Mouse (Mus musculus) liver, embryonic 16.5 days (tissue): ENCODE measurements around the gene Smim10l2a. TPM values are rescaled to one million over a fixed set of nuclear protein-coding genes. Genes with fewer than 3 reads are reported as not detected.

Experiments
- ATAC-seq: fragments of 200-750 bp; cut with Nextera tagmentation; 2 replicates; pipeline ENCODE4 v1.8.0; 2017; ENCODE audit warnings: low read depth, mild to moderate bottlenecking, moderate number of reproducible peaks, moderate library complexity
- H3K27ac ChIP-seq: fragments of 300-500 bp; sonication (generic); 2 replicates; pipeline ENCODE4 v1.5.1; 2014; ENCODE audit warnings: mild to moderate bottlenecking, low read length
- H3K27me3 ChIP-seq: fragments of 300-500 bp; sonication (generic); 2 replicates; pipeline ENCODE4 v1.6.1; 2014; ENCODE audit warnings: low read depth, low read length, mixed read lengths; ENCODE audit not compliant: control insufficient read depth, insufficient read depth
- H3K36me3 ChIP-seq: fragments of 300-500 bp; sonication (generic); 2 replicates; pipeline ENCODE4 v1.6.1; 2014; ENCODE audit warnings: mild to moderate bottlenecking; ENCODE audit not compliant: control insufficient read depth, insufficient read depth
- H3K4me1 ChIP-seq: fragments of 300-500 bp; sonication (generic); 2 replicates; pipeline ENCODE4 v1.6.1; 2014; ENCODE audit warnings: low read depth, low read length, mixed read lengths; ENCODE audit not compliant: control insufficient read depth
- H3K4me2 ChIP-seq: fragments of 300-500 bp; sonication (generic); 2 replicates; pipeline ENCODE4 v1.6.1; 2014; ENCODE audit warnings: low read depth, low read length, mixed read lengths
- H3K4me3 ChIP-seq: fragments of 300-500 bp; sonication (generic); 2 replicates; pipeline ENCODE4 v1.5.1; 2014; ENCODE audit warnings: low read depth, mild to moderate bottlenecking, low read length
- H3K9ac ChIP-seq: fragments of 300-500 bp; sonication (generic); 2 replicates; pipeline ENCODE4 v1.6.1; 2014; ENCODE audit warnings: low read depth, low read length
- H3K9me3 ChIP-seq: fragments of 300-500 bp; sonication (generic); replicated peaks from 2 replicates; pipeline ENCODE4 v1.6.1; 2016; ENCODE audit warnings: low read length; ENCODE audit not compliant: control insufficient read depth
- WGBS: fragments of 180-500 bp; shearing (Covaris S2); extraction: QIAGEN DNeasy Blood & Tissue Kit; methylation state at CpG from one replicate; pipeline ENCODE4 v1.1.7; 2014; ENCODE audit not compliant: insufficient replicate concordance; 5-methylcytosine and 5-hydroxymethylcytosine counted together
- polyA plus RNA-seq: library from polyadenylated mRNA; unstranded; fragments of >200 nt; fragmentation: Nextera tagmentation; extraction: Ambion mirVana; gene quantifications from 2 replicates; pipeline ENCODE4 v1.2.1, GENCODE M21; 2015

The Smim10l2a gene
- polyA plus RNA-seq, 1 experiment from 2014 or later, result 0.45 TPM

DNA sequence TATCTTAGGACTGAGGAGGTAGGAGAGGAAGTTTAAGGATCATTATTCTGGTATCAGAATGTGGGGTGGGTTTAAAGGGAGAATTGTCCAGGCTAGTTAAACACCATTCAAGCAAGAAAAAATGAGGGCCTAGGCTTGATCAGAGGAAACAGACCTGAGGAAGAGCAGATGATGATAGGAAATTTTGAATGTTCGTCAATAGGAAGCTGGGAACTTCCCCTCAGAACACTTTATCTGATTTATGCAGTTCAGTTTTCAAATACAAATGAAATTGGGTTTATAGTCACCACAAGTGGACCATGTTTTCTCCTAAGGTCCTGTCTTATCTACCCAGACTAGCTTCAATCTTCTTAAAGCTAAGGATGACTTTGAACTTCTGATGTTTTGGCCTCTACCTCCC is 31.1 kb downstream of the Smim10l2a start:
- Histone ChIP-seq H3K4me3 (no peak overlapping the region), H3K9ac (no peak overlapping the region), H3K4me2 (no peak overlapping the region), H3K9me3 (no peaks in the 10 kb centered on the region), H3K36me3 (no peaks in the 10 kb centered on the region), H3K4me1 (no peaks in the 10 kb centered on the region), H3K27me3 (no peaks in the 10 kb centered on the region), H3K27ac (no peak overlapping the region)
- 14% methylated on average over 1 of the region's 1 CpGs for WGBS
- ATAC-seq, result no peak

DNA sequence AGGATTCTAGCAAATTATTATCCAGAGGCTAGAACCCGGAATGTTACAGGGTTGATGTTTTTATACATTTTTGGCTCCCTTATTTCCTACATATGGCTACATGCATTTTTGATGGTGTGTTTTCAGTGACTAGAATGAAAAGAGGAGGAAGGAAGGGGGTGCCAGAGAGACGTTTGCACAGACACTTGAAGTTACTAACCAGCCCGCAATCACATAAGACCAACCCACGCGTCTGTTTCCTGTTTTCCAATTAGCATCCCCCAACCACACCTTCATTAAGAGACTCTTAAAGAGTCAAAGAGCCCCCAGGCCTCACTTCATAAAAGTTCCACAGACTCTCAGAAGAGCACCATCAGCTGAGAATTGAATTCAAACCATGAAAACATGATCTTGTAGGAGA is 31.7 kb downstream of the Smim10l2a start:
- H3K27me3 ChIP-seq, result no peaks in the 10 kb centered on the region
- 39% methylated on average over 5 of the region's 5 CpGs for WGBS
- no peaks in the 10 kb centered on the region for H3K9me3 ChIP-seq
- no peaks in the 10 kb centered on the region for H3K36me3 ChIP-seq
- H3K4me2 ChIP-seq, result no peak overlapping the region
- H3K27ac ChIP-seq, result no peak overlapping the region
- ATAC-seq, result no peak
- H3K4me1 ChIP-seq, result no peaks in the 10 kb centered on the region
- H3K9ac ChIP-seq, result no peak overlapping the region
- no peak overlapping the region for H3K4me3 ChIP-seq

DNA sequence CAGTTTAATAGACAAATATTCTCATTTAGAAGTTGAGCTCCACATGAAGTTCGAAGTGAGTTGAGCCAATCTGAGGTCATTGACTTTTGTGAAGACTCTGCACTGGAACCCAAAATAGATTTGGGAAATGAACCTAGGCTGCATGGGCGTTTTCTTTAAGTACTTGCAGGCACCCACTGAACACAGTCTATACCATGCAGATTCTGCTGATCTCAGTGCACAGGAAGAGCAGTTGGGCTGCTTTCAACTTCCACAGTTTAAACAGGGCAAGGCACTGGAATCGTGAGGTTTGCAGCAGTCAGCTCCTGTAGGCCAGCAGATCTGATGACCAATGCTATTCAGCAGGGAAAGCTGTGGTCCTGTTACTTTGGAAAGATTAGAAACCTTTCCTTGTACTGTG is 41.9 kb downstream of the Smim10l2a start:
- Histone ChIP-seq H3K4me1 (no peaks in the 10 kb centered on the region), H3K9me3 (no peaks in the 10 kb centered on the region), H3K36me3 (no peaks in the 10 kb centered on the region), H3K27me3 (no peaks in the 10 kb centered on the region), H3K9ac (no peak overlapping the region), H3K27ac (no peak overlapping the region), H3K4me2 (no peak overlapping the region), H3K4me3 (no peak overlapping the region)
- no peak for ATAC-seq
- WGBS, result 24% methylated on average over 3 of the region's 3 CpGs

DNA sequence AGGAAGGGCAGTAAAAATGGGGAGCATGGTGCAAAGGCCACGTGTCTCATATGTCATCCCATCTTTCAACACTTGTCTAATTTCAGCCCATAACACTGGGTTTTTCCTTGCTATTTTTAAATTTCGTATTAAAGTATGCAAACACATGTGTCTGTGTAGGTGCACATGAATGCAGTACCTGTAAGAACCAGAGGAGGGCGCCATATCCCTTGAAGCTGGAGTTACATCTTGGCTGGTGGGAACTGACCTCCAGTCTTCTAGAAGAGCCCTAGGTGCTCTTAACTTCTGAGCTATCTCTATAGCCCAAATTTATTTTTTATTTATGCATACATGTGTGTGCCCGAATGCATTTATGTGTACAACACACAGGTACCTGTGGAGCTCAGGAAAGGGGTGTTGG is 43.2 kb downstream of the Smim10l2a start:
- no peak overlapping the region for H3K27ac ChIP-seq
- H3K4me2 ChIP-seq, result no peak overlapping the region
- no peak overlapping the region for H3K9ac ChIP-seq
- H3K4me3 ChIP-seq, result no peak overlapping the region
- H3K4me1 ChIP-seq, result no peaks in the 10 kb centered on the region
- no peaks in the 10 kb centered on the region for H3K36me3 ChIP-seq
- WGBS, result 56% methylated on average over 4 of the region's 4 CpGs
- no peaks in the 10 kb centered on the region for H3K27me3 ChIP-seq
- ATAC-seq, result no peak
- no peaks in the 10 kb centered on the region for H3K9me3 ChIP-seq

Other genes starting within 250 kb of the Smim10l2a start
- gene 3830403N18Rik, start 238.0 kb upstream of the Smim10l2a start, polyA plus RNA-seq, result 0.44 and 0.91 TPM in 2 replicates
- gene Gm773, start 161.7 kb upstream of the Smim10l2a start, polyA plus RNA-seq, result not detected in 2 replicates
- gene Zfp449, start 28.2 kb upstream of the Smim10l2a start, polyA plus RNA-seq, result 0.73 and 0.76 TPM in 2 replicates
- 0.91 and 1.5 TPM in 2 replicates for gene Gm2174, start 73.4 kb downstream of the Smim10l2a start, polyA plus RNA-seq
- gene Ints6l, start 80.3 kb downstream of the Smim10l2a start, polyA plus RNA-seq, result 43.1 and 43.7 TPM in 2 replicates
- gene Gm10477, start 150.2 kb downstream of the Smim10l2a start, polyA plus RNA-seq, result not detected in 2 replicates
- not detected in 2 replicates for gene Gm648, start 175.0 kb downstream of the Smim10l2a start, polyA plus RNA-seq
- gene Mmgt1, start 223.5 kb downstream of the Smim10l2a start, polyA plus RNA-seq, result 8.4 and 9.0 TPM in 2 replicates
- gene Slc9a6, start 235.2 kb downstream of the Smim10l2a start, polyA plus RNA-seq, result 3.8 TPM in 2 replicates